Mouse (Mus musculus): ENCODE measurements around the gene Mrpl21. TPM values are rescaled to one million over a fixed set of nuclear protein-coding genes. Genes with fewer than 3 reads are reported as not detected.
A peak's percentile ranks its signal among the peaks of the same experiment; 100 is the strongest.

Mrpl21 gene
- 10 to 100 TPM; 55.5 to 67.3 TPM for total RNA-seq (2021)
- long read RNA-seq, experiment 1, transcript Mrpl21-201 (7 exons, 802 nt) = major isoform, 48 of 52 reads
- long read RNA-seq, experiment 1, partial matches to known transcripts = 0 of 52 reads
- long read RNA-seq, experiment 1, other reads (novel, unspliced or antisense) = 3 of 52 reads
- long read RNA-seq, experiment 2, transcript Mrpl21-201 (7 exons, 802 nt) = major isoform, 63 of 66 reads
- long read RNA-seq, experiment 2, partial matches to known transcripts = 1 of 66 reads
- long read RNA-seq, experiment 2, other reads (novel, unspliced or antisense) = 2 of 66 reads

GRCm38 (mm10) chr19:3282572-3283467 is at the start of gene Mrpl21, which contains the start of gene Ighmbp2:
Mrpl21 (plus strand) TSS chr19:3282901.
Ighmbp2 (minus strand) TSS chr19:3283017.
- H3K27ac ChIP-seq = peak within 1 kb of the TSS; percentile 80
- no peak for TF ChIP-seq CTCF (IDR thresholded peaks at IDR 0.05)
- intact Hi-C loops (cut with DNase I) = loop anchor here (2.0 kb wide), 1 partner anchor 40 kb away; the partner anchor contains the start of gene Cpt1a
- DNase-seq = peak; percentile 92
- H3K4me3 ChIP-seq = peak within 1 kb of the TSS; percentile 81

- intact Hi-C loops (cut with DNase I) = no loop called here
These were observed 22.7 kb upstream of the Mrpl21 start for GRCm38 (mm10) chr19:3260016-3260415.

GRCm38 (mm10) chr19:3260591-3260990 is 22.1 kb upstream of the Mrpl21 start:
- Histone ChIP-seq H3K27ac (no peak overlapping the region), H3K4me3 (no peak overlapping the region)
- no peak for DNase-seq
- TF ChIP-seq CTCF (IDR thresholded peaks at IDR 0.05) = no peak
- intact Hi-C loops (cut with DNase I) = no loop called here

More at GRCm38 (mm10) chr19:3260016-3260415, 22.7 kb upstream of the Mrpl21 start:
- no peak for DNase-seq
- no peak for TF ChIP-seq CTCF (IDR thresholded peaks at IDR 0.05)
- Histone ChIP-seq H3K4me3 (no peak overlapping the region), H3K27ac (no peak overlapping the region)

GRCm38 (mm10) chr19:3261336-3261735 is 21.4 kb upstream of the Mrpl21 start:
- Histone ChIP-seq H3K4me3 (no peak overlapping the region), H3K27ac (no peak overlapping the region)
- intact Hi-C loops (cut with DNase I) = no loop called here
- no peak for DNase-seq
- TF ChIP-seq CTCF (IDR thresholded peaks at IDR 0.05) = no peak

- Histone ChIP-seq H3K4me3 (no peak overlapping the region), H3K27ac (no peak overlapping the region)
- TF ChIP-seq CTCF (IDR thresholded peaks at IDR 0.05) = no peak
- intact Hi-C loops (cut with DNase I) = no loop called here
- no peak for DNase-seq
These were observed 20.8 kb upstream of the Mrpl21 start for GRCm38 (mm10) chr19:3261764-3262525.

GRCm38 (mm10) chr19:3264348-3264747 is 18.4 kb upstream of the Mrpl21 start:
- Histone ChIP-seq H3K4me3 (no peak overlapping the region), H3K27ac (no peak overlapping the region)
- no peak for TF ChIP-seq CTCF (IDR thresholded peaks at IDR 0.05)
- no peak for DNase-seq
- intact Hi-C loops (cut with DNase I) = no loop called here

- no peak for DNase-seq
- Histone ChIP-seq H3K27ac (no peak overlapping the region), H3K4me3 (no peak overlapping the region)
- no peak for TF ChIP-seq CTCF (IDR thresholded peaks at IDR 0.05)
- intact Hi-C loops (cut with DNase I) = no loop called here
These were observed 17.5 kb upstream of the Mrpl21 start for GRCm38 (mm10) chr19:3265180-3265579.

- intact Hi-C loops (cut with DNase I) = no loop called here
- Histone ChIP-seq H3K4me3 (no peak overlapping the region), H3K27ac (no peak overlapping the region)
- TF ChIP-seq CTCF (IDR thresholded peaks at IDR 0.05) = no peak
- DNase-seq = no peak
These were observed 16.6 kb upstream of the Mrpl21 start for GRCm38 (mm10) chr19:3266136-3266535.

GRCm38 (mm10) chr19:3266676-3267075 is 16.0 kb upstream of the Mrpl21 start:
- no peak overlapping the region for H3K4me3 ChIP-seq
- TF ChIP-seq CTCF (IDR thresholded peaks at IDR 0.05) = no peak
- intact Hi-C loops (cut with DNase I) = no loop called here
- DNase-seq = no peak
- H3K27ac ChIP-seq = no peak overlapping the region

- DNase-seq = no peak
- no peak overlapping the region for H3K4me3 ChIP-seq
- no peak overlapping the region for H3K27ac ChIP-seq
- intact Hi-C loops (cut with DNase I) = no loop called here
- TF ChIP-seq CTCF (IDR thresholded peaks at IDR 0.05) = no peak
These were observed 15.4 kb upstream of the Mrpl21 start for GRCm38 (mm10) chr19:3267340-3267739.

GRCm38 (mm10) chr19:3268218-3268980 is 14.3 kb upstream of the Mrpl21 start:
- no peak for DNase-seq
- Histone ChIP-seq H3K4me3 (no peak overlapping the region), H3K27ac (no peak overlapping the region)
- intact Hi-C loops (cut with DNase I) = no loop called here
- TF ChIP-seq CTCF (IDR thresholded peaks at IDR 0.05) = no peak

- H3K27ac ChIP-seq = no peak overlapping the region
- DNase-seq = no peak
- no peak overlapping the region for H3K4me3 ChIP-seq
- no peak for TF ChIP-seq CTCF (IDR thresholded peaks at IDR 0.05)
- intact Hi-C loops (cut with DNase I) = no loop called here
These were observed 13.4 kb upstream of the Mrpl21 start for GRCm38 (mm10) chr19:3269279-3269678.
